Mouse (Mus musculus): ENCODE measurements around the gene Hadhb. TPM values are rescaled to one million over a fixed set of nuclear protein-coding genes. Genes with fewer than 3 reads are reported as not detected.

Gene Hadhb
- polyA plus RNA-seq (2012; ENCODE audit: low replicate concordance): 7.7 and 49.9 TPM in 2 replicates

GRCm38 (mm10) chr5:30154474-30155394 is at the start of gene Hadhb, which contains the start of gene Hadha:
Hadhb (plus strand) TSS chr5:30155248.
Hadha (minus strand) TSS chr5:30155162.

DNA sequence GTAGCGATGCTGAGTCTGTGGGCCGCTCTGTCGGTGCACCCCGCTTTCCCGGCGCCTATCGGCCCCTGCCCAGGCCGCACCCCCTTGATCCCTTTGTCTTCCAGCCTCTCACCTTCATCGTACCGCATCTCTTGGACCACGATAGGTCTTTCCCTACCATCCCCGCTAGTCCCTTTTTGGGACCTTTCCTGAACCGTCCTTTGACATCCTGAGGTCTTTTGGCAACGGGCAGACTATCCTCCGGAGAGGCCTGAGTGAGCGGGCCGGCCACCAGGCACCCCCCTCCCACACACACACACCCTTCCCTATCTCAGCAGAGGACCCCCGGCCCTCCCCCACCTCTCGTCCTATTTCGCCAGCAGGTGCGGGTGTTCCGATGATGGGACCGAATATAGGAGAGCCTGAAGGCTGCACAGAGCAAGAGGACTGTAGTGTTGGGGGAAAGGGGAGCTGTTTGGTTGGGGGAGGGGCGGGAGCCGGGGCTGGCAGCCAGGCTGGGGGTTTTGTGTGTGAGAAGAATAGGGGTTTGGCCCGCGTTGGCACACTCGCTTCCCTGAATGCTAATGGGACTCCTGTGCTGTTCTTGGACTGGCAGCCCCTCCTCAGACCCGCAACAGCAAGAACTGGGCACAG is 49.3 kb upstream of the Hadhb start, which contains the start of gene 3110082J24Rik:
Gene 3110082J24Rik (minus strand): TSS at position 419 of the 633 bp plus-strand sequence.

DNA sequence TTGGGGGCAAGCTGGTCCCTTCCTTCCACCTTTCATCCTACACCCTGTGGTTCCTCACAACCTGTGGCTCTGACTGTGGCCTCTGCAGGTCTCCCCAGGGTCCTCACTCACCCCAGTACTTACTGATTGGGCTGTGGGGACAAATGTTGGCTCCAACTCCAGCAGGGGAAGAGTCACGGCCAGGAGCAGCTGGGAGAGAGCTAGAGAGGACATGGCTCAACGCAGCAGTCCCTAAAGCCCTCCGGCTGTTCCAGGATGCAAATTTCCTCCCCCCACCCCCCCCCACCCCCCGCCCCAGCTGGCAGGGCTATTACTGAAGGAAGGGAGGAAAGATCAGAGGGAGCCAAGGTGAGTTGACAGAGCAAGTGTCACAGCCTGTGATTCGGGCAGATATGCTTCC is 50.4 kb downstream of the Hadhb start, which contains the start of gene Adgrf3:
Gene Adgrf3 (minus strand): TSS at position 230 of the 400 bp plus-strand sequence.

DNA sequence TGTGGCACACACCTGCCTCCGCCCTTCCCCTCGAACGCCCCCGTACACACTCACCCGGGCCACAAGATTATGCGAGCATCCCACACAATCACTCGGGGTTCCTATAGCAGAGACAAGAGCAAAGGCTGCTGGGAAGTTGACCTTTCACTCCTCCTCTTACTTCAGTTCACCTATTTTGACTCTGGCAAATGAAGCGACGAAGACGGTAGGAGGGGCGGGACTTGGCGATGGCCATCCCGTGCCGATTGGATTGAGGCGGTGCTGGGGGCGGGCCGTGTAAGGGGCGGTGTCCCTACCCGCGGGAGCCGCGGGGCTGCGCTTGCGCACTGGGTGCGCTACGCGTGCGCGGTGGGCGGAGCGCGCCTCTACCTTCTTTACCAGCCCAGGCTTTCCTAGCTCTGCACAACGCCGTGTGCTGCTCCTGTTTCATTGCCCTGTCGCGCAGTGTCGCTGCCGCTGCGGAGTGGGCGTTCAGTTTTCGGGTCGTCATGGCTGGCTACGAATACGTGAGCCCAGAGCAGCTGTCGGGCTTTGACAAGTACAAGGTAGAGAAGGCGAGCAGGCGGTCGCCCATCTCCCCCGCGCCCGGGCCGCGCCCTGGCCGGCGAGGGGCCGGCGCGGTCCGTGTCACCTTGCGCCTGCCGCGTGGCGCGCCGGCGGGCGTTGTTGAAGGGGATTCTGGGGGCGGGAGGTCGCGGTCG is 77.4 kb downstream of the Hadhb start, which contains the start of gene Selenoi:
Gene Selenoi (plus strand): TSS at position 311 of the 701 bp plus-strand sequence.

Other genes with a start within 250 kb of the Hadhb start
- not detected in 2 replicates for gene Il6, start 142.1 kb upstream of the Hadhb start, polyA plus RNA-seq (2012; ENCODE audit: low replicate concordance)
- 1.6 and 7.8 TPM in 2 replicates for gene Tyms, start 81.6 kb upstream of the Hadhb start, polyA plus RNA-seq (2012; ENCODE audit: low replicate concordance)
- not detected in 2 replicates for gene Garem2, start 50.1 kb upstream of the Hadhb start, polyA plus RNA-seq (2012; ENCODE audit: low replicate concordance)
- not detected in 2 replicates for gene 3110082J24Rik, start 49.2 kb upstream of the Hadhb start, polyA plus RNA-seq (2012; ENCODE audit: low replicate concordance)
- gene Hadha, start 86 bp upstream of the Hadhb start, polyA plus RNA-seq (2012; ENCODE audit: low replicate concordance): 15.2 and 32.2 TPM in 2 replicates
- gene Adgrf3, start 50.5 kb downstream of the Hadhb start, polyA plus RNA-seq (2012; ENCODE audit: low replicate concordance): not detected in 2 replicates
- 0.46 and 1.3 TPM in 2 replicates for gene Selenoi, start 77.3 kb downstream of the Hadhb start, polyA plus RNA-seq (2012; ENCODE audit: low replicate concordance)
- 0.08 TPM in 1 of 2 replicates, not detected in the other for gene Drc1, start 126.1 kb downstream of the Hadhb start, polyA plus RNA-seq (2012; ENCODE audit: low replicate concordance)

Data from hematopoietic multipotent progenitor cell, adult 10-12 weeks (in vitro differentiated cells).